Mouse (Mus musculus) layer of hippocampus, adult 11-12 months (tissue): ENCODE data around the gene Itfg1.
"Not testable (repeated sequence)": the region's sequence is repeated elsewhere in the genome, so short reads cannot be mapped to it uniquely, and the experiment has no call there.

Experiments
- DNase-seq: peaks from one replicate; pipeline ENCODE4 v3.0.0; 2022; ENCODE audit warnings: low spot score

The Itfg1 gene

DNA sequence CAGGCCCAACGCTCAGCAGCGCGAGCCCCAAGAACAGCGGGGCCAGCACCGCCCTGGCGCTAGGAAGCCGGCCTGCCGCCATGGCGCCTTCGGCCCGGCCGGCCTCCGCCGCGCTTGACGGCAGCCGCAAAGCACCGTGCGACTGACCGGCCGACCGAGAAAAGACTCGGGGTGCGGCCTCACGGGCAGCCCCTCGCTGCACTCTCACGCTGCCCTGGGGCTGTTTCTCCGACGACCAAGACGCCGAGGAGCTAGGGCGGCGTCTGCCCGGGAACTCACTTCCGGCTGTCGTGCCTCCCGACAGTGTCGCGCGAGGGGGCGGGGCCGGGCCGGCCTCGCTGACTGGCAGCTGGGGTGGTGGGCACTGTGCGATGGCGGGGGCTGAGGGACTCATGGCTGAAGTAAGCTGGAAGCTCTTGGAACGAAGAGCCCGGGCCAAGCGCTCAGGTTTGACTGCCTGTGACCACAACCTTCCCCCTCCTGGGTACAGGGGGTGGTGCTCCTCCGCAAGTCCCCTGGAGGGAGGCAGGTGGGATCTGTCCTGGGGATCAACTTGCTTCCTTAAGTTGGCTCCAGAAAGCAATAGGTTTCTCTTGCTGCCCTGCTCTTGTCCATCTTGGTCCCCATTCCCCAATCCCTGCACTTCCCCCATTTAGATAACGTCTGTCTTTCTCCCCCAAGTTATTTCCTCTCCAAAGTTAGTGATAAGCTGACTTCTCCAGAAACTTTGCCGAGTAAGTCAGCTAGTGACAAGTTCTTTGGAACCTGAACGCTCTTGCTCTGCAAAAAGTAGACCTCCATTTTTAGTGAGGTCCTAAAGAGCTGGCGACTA lies at the start of gene Itfg1, which contains the start of gene Phkb:
TSS of gene Itfg1 (minus strand) at position 265 of the 832 bp plus-strand sequence.
TSS of gene Phkb (plus strand) at position 303 of the 832 bp plus-strand sequence.
- peak; percentile 88 for DNase-seq

DNA sequence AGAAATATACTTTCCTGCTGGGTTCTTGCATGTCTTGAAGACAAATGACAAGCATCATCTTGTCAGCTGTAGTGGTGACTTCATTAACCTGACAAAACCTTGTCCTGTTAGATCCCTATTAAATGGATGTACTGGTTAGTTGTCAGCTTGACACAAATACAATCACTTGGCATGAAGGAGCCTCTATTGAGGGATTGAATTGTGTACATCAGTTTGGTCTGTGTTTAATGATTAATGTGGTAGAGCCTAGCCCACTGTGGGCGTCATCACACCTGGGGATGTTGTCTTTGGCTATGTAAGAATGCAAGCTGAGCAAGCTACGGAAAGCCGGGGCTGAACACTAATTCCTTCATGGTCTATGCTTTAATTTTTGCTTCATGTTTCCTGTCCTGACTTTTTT lies 44.1 kb upstream of the Itfg1 start:
- no peak for DNase-seq

DNA sequence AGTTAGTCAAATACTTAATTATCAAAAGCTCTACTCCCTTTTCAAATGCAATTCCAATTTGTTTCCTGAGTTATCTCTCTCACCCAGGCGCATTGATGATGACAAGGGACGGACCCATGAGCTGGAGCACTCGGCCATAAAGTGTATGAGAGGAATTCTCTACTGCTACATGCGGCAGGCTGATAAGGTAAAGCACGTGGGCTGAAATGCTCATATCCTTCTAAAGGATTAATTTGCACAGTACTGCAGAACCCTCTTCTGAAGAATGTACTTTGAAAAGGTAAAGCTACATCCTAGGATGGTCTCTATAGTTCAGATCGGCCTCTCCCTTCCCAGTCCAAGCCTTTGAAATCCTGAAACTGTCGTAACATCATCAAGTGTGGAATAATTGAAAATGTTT lies 38.9 kb upstream of the Itfg1 start:
- DNase-seq = no peak

DNA sequence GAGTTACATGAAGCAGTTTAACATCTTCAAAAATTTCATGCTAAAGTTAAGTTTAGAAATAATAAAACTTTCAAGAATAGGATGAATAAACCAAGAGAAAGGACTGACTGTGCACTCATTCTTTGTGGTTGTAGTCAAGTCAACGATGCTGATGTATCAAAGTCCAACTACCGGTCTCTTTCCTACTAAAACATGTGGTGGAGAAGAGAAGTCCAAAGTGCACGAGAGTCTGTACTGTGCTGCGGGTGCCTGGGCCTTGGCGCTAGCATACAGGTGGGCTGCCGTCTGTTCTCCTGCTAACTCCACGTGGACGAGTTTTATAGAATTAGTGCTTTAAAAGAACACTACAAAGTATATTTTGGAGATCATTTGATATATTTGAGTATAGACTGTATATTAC lies 37.3 kb upstream of the Itfg1 start:
- no peak for DNase-seq

DNA sequence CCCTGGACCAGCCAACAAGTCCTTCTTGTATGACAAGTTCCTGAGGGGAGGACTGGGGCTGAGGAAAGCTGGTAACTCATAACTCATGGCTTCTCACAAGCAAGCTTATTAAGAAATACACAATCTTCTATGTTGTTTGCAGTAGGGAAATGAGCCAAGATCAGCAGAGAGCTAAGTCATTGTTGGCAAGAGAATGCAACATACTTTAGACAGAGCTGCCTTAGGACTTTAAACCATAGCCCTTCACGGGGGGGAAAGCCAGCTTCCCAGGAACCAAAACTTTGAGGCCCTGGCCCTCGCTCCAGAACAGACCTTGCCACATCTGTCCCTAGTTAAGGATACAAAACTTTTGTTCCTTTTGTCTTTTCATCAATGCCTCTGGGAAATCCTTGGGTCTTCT lies 30.9 kb upstream of the Itfg1 start:
- no peak for DNase-seq

DNA sequence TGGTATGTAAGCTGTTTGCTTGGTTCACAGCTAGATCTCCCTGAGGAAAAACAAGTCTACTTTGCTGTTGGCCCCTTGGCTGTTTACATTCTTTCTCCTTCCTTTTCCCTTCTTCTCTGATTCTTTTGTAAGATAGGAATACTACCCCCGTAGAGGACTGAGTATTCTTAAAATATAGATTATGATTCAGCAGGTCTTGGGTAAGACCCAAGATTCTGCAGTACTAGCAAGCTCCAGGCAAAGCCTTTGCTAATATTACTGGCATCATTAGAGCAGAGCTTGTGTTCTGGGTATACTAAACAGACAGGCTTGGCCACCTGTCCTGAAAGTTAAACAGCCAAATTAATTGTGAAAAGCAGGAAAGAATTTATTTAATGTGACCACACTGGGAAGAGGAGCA lies 21.7 kb upstream of the Itfg1 start:
- DNase-seq = no peak

DNA sequence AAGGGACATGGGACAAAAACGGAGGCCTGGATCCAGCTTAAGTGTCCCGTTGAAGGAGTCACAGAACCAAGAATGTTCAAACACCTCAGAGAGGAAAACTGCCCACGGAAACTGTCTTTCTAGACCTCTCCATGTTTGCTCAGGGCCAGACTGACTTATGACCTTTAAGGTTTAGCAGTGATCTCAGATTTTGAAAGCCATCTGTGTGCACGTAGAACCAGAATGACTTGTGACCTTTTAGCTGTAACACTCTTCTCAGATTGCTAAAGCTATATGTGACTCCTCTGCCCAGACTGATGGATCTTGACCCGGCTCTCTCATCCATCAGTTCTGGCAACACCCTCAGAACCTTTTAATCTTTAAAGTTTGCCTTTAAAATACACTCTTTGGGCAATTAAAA lies 19.9 kb upstream of the Itfg1 start:
- no peak for DNase-seq

DNA sequence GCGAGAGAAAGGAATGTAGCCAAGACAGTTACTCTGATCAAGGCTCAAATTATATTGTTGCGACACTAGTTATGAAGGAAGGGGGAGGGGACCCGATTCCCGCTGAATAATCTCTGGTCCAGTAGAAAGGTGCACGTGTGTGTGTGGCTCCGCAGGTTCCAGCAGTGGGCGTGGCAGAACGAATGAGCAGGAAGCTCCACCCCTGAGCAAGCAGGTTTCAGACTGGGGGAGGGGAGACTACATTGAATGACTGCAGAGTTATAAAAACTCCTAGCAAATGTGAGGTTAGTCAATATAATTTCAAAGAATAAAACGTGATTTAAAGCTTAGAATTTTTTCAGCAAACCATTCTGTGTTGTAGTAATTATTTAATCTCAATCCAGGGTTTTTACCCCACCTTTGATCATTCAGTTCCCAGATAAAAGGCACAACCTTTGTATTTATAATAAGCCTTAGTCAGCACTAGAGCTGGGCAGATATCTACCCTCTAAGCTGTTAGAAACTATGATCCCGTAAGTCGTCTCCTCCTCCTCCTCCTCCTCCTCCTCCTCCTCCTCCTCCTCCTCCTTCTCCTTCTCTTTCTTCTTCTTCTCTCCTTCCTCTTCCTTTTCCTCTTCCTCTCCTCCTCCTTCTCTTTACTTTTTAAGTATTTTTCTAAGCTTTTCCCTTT lies 16.6 kb upstream of the Itfg1 start:
- DNase-seq = not testable (repeated sequence)

DNA sequence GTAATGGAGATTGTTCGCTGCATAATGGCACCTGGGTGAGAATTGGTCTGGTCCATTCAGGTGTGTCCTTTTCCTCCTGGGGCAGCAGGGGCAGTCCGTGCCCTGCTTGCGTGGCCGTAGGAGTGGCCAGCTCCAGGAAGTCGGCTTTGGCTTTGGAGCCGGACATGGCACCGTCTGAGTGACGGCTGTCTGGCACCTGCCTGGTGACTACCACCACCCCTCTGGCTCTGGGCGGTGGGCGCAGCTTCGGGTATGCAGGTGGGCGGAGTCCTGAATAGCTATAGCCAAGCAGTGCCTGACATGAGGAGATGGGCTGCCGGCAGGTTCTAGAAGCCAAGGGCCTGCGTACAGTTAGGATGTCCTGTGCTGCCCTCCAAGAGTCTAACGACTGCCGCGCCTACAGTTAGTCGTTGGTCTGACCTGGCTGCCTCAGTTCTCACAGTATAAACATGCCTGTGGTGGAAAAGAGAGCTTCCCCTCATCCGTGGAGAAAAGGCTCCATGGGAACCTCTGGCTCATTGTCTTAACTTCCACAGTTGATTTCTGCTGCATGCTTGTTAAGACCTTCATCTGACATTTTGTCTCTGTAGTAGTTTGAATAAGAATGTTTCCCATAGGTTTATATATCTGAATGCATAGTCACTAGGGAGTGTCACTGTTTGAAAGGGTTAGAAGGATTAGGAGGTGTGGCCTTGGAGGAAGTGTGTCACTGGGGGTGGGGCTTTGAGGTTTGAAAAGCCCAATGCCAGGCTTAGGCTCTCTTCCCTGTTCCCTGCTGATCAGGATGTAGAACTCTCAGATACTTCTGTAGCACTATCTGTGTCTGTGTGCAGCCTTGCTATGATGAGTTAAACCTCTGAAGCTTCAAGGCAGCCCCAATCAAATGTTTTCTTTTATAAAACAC lies 13.8 kb upstream of the Itfg1 start:
- no peak for DNase-seq

DNA sequence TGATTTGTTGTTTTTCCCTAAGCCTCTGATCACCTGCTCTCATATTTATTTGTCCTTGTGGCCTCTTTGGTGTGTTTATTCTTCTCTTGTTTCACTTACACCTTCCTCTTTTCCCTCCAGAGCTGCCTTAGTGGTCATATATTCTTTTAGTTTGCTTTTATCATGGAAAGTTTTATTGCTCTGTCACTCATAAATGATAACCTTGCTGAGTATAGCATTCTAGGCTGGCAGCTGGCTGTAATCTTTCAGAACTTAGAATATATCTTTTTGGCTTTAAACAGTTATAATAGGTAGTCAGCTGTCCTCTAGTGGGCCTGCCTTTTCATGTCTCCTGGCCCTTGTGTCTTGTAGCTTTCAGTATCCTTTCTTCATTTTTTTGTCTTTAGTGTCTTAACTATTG lies 5.2 kb upstream of the Itfg1 start:
- DNase-seq = no peak

DNA sequence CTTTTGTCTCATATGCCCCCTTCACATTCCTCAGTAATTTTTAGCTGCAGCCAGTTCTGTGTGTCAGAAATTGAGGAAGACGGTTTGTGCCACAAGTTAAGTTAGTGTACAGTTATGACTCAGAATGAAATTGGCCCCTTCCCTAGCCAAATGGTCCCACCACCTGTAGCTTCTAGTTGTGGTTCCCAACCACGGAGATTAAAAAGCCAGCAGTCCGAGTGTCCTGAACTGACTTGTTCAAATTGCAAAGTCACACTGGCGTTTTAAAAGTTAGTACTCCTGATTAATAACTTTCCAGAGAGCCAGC lies 721 bp upstream of the Itfg1 start:
- no peak for DNase-seq

DNA sequence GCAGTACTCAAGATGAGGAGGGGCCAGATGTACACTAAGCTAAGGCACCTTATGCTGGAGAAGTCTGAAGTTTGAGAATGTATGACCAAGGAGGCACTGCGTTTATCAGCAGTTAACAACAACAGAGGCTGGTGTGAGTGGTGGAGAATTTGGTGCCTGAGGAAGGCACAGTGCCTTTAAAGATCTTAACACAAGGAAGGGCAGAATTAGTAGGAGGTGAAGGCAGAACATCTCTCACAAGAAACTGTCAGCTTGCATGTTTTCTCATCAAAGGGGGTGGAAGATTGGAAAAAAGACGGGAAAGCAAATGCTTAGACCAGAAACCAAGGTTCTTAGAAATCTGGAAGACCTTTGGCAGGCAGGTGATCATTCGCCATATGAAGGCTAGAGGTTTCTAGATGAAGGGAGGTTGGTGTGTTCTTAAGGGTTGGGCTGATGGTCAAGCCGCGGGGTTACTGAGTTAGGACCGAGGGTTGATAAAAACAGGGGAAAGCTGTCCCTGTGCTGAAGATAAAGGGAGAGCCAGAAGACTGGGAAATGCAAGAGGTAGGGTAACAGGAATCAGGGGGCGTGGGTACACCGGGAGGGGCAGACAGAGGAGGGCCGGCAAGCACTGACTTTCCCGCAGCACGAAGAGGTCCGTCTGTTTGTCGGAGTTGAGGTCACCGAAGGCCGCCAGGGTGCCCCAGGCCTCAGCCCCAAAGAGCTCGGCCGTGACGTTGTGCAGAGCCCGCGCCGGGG lies 635 bp downstream of the Itfg1 start:
- no peak for DNase-seq

DNA sequence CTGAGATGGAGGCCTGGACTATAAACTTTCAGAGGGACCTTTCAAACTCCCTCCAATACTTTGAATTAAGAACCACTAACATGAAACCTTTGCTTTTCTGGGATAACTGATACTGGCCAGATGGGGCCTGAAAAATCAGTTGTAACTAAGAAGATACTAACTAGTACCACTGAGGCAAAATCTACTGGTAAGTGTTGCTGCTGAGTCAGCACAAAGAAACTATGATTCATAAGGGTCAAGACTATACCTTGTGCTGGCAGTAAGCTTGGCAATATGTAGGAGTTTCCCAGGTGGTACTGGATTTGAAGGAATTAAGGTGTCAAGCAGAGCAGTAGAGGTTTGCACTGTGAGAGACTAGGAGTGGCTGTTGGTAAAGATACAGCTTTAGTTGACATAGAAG lies 27.1 kb downstream of the Itfg1 start:
- no peak for DNase-seq

DNA sequence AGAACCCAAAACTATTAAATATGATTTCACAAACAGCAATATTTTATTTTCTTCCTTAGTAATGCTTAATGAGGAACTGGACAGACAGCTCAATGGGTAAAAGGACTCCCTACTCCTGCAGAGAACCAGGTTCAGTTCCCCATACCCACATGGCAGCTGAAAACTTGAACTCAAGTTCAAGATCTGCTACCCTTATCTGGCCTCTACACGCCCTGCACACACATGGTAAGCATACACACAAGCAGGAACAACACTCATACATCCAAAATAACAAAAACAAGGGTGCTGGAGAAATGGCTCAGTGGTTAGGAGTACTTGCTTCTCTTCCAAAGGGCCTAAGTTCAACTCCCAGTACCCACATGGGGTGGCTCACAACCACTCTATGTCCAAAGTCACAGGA lies 39.3 kb downstream of the Itfg1 start:
- no peak for DNase-seq

DNA sequence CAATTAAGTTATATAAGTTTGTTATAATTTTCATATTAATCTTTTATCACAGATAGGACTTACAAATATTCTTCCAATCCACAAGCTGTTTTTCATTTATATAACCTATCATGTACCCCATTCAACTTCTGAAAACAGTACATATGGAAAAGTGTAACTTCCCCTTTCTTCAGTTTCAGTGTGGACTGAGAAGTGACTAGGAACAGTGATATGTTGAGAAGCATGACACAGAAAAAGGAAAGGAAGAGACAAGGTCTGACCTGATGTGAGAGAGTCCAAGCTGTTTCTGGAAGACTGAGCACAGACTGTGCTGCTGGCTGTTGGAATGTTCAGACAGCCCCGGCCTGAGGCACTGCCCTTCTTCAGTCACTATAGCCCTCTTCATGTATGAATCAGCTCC lies 40.6 kb downstream of the Itfg1 start:
- no peak for DNase-seq

DNA sequence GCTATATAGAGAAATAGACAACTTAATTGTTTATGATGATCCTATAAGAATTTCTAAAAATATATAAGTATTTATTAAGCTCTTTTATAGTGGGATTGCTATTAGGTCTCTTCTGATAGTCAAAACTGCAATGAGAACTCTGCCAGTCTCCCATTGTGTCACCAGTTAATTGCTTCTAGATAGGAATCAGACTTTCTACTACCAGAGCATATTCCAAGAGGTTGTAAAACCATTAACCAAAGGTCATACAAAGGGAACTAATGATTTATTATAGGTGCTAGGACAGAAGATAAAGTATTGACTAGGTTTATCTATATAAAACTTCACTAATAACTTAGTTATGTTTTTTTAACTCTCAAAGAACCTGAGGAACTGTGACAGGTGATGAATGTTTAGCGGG lies 44.3 kb downstream of the Itfg1 start:
- not testable (repeated sequence) for DNase-seq

DNA sequence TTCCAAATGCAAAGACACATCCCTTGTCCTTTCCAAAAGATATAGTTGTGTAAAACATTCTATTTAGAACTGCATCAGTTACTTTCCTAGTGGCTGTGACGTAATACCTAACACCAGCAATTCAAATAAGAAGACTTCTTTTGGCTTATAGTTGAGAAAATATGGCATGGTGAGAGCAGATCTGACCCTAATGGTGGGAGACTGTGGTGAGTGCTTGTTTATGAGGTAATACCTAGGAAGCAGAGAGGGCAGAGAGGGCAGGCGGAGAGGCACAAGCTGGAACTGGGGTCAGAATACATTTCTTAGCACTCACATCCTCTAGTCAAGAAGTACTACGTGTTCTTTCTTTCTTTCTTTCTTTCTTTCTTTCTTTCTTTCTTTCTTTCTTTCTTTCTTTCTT lies 52.4 kb downstream of the Itfg1 start:
- DNase-seq = no peak

DNA sequence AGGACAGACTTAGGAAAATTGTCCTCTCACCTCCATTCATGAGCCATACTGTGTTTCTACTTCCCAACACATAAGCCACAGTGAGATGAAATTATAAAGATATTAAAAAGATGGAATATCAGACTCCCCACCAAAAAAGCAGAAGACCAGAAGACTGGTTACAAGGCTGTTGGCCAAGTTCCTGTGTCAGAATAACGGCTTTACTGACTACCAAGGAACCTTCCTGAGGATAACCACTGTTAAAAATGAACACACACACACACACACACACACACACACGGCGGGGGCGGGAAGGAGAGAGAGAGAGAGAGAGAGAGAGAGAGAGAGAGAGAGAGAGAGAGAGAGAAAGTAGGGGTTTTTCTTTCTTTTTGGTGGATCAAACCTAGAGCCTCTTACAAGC lies 52.8 kb downstream of the Itfg1 start:
- no peak for DNase-seq

DNA sequence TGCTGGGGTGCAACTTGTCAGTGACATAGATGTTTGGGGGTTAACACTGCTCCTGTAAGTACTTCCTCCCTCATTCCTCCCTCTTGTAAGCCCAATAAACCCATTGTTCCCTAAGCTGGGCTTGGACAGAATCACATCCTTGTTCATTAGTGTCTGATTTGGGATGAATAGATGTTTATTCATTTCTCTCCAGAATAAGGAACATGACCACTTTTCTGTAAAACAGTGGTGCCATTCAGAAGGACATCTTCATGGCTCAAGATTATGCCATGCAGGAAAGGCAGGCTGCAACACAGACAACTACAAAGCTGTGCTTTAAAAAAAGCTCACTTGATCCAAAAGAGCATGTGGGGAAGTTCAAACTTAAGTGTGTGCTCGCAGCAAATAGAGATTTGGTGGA lies 55.2 kb downstream of the Itfg1 start:
- DNase-seq = no peak

DNA sequence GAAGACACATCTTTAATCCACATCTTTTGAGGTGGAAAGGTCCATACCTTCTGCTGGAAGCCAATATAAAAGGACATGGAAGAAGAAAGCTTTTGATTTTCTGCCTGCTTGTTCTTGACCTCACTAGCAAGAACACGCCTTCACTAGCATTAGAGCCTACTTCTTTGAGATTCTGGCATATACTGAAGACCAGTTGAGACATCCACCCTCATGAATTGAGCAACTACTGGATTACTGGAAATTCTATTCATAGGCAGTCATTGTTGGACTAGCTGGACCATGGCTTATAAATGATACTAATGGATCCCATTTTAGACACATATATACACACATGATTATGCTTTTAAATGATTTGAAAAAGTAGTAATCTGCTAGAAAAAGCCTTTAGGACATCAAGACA lies 56.9 kb downstream of the Itfg1 start:
- no peak for DNase-seq

DNA sequence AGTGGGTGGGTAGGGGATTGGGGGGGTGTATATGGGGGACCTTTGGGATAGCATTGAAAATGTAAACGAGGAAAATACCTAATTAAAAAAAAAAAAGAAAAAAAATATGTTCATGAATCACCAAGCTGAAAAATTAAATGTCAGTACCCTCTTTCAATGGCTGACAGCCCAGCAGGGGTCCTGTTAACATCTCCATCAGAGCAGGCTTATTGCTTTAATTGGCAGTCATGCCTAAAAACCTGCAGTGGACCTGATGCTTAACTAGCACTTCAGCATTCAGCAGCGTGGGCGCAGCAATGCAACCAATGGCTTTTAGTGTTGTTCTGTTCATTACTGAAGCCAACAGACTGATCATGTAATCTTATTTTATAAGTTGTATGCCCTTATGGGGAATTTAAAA lies 60.6 kb downstream of the Itfg1 start:
- no peak for DNase-seq

DNA sequence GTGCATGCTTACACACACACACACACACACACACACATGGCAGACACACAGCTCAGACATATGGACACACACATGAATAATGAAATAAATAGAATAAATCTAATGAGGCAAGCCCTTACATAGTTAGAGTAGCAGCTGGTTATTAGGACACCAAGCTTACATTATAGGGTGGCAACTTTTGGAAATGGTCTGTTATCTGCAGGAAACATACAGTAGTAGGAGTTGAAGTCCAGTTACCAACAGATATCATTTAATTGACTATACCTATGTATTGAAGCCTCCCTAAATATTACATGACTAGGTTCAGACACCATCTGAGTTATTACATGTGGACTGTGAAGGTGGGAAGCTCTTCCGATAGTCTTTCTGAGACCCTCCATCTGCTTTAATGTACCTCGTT lies 95.7 kb downstream of the Itfg1 start:
- no peak for DNase-seq
